Mouse (Mus musculus): Measurements from ENCODE around the gene Gm47995.
A peak's percentile ranks its signal among the peaks of the same experiment; 100 is the strongest.

The Gm47995 gene

GRCm38 (mm10) chr1:151228320-151228989, 30.2 kb downstream of the Gm47995 start:
- DNase-seq (ENCODE audit: inconsistent ontology term), result peak; percentile 63

GRCm38 (mm10) chr1:151232346-151232745, 34.1 kb downstream of the Gm47995 start:
- no peak for DNase-seq (ENCODE audit: inconsistent ontology term)

GRCm38 (mm10) chr1:151233756-151234155, 35.5 kb downstream of the Gm47995 start:
- no peak for DNase-seq (ENCODE audit: inconsistent ontology term)

DNA sequence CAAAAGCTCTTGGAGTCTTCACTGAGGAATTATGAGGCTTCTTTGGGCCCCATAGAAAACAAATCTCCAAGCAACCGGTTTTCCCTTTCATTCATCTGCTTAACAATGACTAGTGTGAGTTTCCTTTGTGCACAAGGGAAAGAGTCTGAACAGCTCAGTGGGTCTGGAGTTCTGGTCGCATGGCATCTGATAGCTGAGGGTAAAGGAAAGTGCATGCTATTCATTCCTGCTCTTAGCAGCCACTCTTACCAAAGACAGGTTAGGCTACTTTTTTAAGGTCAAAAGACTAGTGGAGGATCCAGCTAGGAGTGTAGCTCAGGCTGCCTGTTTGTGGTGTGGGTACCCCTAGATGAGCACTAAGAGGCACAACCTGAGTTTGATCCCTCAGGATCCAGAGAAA, 37.3 kb downstream of the Gm47995 start:
- DNase-seq (ENCODE audit: inconsistent ontology term), result no peak

DNA sequence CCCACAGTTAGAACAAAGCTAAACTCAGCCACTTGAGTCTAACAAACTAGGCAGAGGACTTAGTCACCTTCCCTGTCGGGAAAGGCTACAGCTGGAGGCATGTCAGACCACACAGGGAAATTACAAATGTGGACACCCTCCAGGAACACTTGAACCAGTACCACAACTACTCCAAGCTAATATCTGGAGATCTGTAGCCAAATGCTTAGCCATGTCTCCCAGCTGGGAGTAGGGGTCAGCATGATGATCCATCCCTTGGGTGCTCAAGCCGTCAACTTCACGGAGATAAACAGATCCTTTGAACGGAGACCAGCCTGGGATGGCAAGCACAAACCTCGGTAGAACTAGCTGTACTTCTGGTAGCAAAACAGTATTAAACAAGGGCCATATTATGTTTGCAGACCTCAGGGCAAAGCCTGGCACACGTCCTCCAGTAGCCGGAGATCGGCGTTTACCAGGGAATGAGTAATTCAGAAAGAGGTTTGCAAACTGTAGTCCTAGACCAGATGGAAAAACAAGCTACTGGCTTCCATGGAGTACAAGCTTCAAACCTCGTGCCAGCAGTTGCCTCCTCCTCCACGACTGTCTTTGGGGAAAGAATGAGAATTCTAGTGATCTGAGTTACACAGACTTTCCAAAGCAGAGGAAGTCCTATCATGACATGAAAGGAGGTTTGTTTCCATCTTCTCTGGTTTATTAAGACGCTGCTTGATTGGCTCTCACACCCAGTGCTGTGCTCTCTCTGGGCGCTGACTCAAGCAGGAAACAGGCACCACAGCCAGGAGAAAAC, 38.1 kb downstream of the Gm47995 start:
- DNase-seq (ENCODE audit: inconsistent ontology term), result peak; percentile 64

DNA sequence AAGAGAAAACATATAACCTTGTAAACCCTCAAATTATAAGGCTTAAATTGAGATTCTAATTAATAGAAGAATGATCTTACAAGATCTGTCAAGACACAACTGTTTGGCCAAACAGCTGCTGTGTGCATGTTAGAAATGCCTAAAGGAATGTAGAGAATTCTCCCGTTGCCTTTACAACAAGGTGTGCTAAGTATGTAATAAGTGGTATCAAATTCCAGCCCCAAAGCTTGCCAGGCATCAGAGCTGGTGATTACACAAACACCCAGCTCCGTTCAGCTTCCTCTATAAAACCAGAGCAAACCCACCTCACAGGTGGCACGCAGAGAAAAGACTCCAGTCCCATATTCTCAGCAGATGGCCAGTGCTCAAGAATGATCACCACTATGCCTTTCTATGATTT, 39.5 kb downstream of the Gm47995 start:
- DNase-seq (ENCODE audit: inconsistent ontology term), result no peak

DNA sequence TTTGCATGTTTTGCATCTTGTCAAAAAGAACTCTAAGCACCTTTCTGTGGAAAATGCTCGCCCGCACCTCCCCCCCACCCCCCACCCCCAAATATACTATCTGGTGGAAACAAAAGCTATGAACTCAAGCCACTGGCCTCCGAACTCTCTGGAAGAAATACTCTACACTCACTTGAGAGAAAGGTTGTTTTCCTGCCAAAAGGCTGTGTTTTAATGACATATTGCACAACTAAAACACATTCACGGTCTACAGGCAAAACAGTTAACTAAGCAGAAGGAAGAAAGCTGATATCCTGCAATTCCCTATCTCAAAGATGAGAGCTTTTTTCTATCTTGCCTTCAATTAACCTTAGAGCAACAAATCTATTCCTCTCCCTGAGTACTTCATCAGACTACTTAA, 45.1 kb downstream of the Gm47995 start:
- DNase-seq (ENCODE audit: inconsistent ontology term), result no peak

DNA sequence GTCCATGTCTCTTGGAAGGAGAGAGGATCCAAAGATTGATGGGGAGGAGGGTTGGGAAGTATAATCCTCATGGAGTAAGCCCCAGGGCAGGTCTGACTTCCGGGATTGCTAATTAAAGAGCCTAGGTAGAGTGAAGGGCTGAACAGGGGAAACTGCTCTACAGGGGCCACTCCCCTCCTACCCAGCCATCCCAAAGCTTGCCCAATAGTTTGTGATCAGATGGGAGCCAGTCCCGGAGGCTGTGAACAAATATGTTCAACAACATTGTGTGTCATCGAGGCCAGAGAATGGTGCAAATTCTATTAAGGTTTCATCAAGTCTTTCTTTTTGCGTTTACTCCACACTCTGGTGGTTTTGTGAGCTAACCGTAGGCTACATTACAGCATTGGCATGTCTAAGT, 45.8 kb downstream of the Gm47995 start:
- no peak for DNase-seq (ENCODE audit: inconsistent ontology term)

- DNase-seq (ENCODE audit: inconsistent ontology term), result no peak
Measured at GRCm38 (mm10) chr1:151244761-151245160, 46.5 kb downstream of the Gm47995 start.

- no peak for DNase-seq (ENCODE audit: inconsistent ontology term)
Measured at GRCm38 (mm10) chr1:151245165-151245564, 46.9 kb downstream of the Gm47995 start.

- DNase-seq (ENCODE audit: inconsistent ontology term), result no peak
Measured at GRCm38 (mm10) chr1:151245846-151246245, 47.6 kb downstream of the Gm47995 start.

Measured in Muller cell, postnatal 12 days (primary cell).